Mouse (Mus musculus): ENCODE measurements around the gene Lao1.

Gene Lao1

DNA sequence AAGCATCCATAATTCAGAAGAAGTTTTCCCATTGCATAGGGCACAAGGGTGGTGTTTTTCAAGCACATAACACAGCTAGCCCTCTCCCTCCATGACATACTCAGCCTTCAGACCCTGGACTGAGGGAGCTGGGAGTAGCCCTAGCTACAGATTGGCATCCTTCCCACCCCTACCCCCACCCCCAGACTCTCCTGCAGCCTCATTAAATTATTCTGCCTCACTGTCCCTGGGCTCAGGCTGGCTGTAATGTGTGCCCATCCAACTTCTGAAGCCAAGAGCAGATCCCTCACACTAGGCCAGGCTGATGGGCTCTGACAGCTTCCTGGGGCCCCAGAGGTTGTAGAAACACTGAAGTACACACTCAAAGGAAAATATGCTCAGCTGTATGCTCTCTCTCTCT lies 53.6 kb downstream of the Lao1 start:
- DNase-seq (ENCODE audit: low read depth, low spot score): no peak

- DNase-seq (ENCODE audit: low read depth, low spot score): no peak
Measured at GRCm38 (mm10) chr4:119015557-119015956, 54.2 kb downstream of the Lao1 start.

GRCm38 (mm10) chr4:119017078-119017477 lies 55.7 kb downstream of the Lao1 start:
- DNase-seq (ENCODE audit: low read depth, low spot score): no peak

Measured in mesoderm, embryonic 11.5 days (tissue).